Mouse (Mus musculus): ENCODE data around the gene Piwil4.

The Piwil4 gene

DNA sequence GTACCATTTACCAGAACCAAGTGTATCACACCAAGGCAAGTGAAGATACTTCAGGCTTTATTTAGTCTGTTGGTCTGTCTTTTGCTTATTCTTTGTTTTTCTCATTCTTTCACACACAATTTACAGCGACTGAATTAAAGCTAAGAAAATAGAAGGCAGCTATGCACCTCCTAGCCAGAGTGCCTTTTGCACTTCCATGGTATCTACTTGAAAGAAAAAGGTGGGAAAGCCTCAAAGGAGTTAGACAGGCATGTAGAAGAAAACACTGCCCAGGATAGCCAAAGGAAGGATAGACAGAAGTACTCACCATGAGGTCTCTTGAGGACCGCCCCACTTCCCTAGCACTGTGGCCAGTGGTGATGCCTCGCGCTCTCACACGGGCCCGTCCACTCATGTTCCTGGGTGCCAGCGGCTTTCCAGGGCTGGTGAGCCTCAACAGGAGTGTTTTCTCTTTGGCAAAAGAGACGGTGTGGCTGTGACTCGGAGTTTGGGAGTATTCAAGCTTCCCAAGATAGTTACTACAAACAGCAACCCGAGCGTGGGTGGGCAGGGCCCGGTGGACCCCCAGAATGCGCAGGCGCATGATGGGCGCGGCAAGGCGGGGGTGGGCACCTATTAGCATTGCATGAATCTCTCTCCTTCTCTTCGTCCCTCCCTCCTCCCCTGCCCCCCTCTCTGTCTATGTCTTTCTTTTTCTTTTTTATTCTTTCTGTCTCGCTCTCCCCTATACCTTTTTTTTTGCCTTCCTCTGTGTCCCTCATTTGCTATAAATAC, at the start of gene Piwil4:
Piwil4 (minus strand) TSS at position 583 of the 774 bp plus-strand sequence.
- DNase-seq (ENCODE audit: low read depth), result no peak

DNA sequence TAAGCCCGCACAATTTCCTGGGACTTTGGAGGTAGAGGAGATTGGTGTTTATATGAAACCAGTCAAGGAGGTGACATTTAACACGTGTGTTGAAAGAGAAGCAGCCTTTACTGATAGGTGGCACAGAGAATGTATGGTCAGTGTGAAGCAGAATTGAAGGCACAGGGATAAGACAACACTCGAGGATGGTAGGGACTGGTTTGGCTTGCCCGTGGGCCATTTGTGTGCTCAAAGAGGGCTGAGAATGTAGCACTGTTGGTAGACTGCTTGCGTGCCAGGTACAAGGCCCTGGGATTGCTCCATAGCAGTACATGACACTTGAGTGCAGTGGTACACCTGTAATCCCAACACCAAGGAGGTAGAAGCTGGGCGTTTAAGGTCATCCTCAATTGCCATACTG, 46.8 kb upstream of the Piwil4 start:
- DNase-seq (ENCODE audit: low read depth), result no peak

DNA sequence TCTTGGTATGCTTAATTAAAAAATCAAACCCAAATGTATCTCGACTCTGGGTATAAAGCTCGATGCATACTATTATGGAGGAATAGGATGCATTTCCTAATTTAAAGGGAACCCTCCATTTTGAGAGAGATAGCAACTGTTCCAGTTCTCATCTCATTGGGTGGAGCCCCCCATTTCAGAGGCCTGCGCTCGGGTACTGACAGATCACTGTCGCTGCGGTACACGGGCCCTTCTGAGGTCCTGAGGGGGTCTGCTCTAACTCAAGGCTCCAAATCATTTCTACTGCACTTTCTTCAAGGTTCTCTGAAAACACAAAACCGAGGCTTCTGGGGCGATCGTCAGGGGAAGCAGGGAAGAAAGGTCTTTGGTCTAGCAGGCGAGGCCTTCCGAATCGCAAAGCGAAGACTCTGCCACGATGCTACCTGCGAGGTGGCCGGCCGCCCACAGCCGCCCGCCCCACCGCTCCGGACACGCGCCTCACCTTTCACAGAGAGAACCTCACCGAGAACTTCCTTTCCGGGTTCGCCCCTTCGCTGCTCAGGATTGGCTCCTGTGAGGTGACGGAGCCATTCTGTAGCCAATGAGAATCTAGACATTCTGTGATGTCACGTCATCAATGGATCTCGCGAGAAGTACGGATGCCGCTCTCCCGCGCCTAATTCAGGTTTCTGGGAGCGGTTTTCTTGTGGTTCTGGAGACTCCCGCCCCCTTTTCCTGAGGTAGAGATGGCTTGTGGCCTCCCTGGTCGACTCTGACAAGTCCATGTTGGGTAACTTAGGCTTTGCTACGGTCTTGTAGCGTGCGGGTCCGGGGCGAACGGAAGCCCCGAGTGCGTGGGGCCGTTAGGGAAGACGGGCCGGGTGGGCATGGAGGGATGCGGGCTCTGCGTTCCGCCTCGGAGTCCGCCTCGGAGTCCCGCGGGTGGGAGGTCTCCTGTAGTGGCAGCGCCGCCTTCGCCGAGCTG, 43.8 kb upstream of the Piwil4 start, which contains the start of the genes Mre11a and Ankrd49:
Mre11a (plus strand) TSS at position 616 of the 964 bp plus-strand sequence.
Ankrd49 (minus strand) TSS at position 818 of the 964 bp plus-strand sequence.
- peak; percentile 99 for DNase-seq (ENCODE audit: low read depth)

DNA sequence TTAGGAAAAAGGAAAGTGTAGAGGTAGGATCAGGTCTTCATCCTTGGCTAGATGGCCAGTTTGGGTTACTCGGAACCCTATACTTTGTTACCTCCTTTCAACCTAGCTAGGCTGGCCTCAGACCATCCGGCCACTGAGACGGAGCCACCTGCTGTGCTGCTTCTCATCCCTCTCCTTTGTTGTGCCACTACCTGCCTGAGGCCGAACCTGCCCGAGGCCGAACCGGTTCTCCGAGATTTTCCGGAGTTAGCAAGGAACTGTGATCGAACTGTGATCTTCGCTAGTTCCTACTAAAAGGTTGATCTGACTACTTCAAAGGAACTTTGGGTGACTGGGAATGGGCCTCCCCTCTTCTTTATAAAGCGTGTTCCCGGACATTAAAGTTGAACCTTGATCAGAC, 37.8 kb upstream of the Piwil4 start:
- DNase-seq (ENCODE audit: low read depth), result no peak

DNA sequence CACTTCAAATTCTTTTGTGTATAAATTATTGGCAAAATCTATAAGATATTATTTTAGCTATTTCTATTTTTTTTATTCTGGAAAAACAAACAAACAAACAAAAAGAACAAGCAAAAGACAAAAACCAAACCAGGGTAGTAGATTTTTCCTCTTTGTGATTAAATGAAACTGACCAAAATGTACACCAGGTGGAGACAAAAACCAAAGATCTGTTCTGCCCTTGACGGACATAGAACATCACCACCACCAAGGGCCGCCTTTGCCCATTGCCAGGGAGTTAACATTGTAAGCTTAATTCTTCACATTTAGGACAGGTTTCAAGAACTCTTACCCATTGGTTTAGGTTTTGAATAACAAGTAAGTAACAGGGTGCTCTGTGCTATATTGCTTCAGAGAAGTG, 33.3 kb upstream of the Piwil4 start:
- DNase-seq (ENCODE audit: low read depth), result peak; percentile 64

DNA sequence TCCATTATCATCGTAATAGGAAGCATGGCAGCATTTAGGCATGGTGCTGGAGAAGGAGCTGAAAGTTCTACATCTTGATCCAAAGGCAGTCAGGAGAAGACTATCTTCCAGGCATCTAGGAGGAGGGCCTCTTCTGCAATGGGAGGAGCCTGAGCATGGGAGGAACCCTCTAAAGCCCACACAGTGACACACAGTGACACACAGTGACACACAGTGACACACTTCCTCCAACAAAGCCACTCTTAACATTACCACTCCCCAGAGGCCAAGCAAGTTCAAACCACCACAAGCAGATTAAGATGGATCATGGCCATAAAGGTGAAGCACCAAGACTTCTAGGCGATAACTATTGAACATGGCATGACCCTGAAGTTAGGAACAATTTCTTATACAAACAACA, 31.5 kb upstream of the Piwil4 start:
- no peak for DNase-seq (ENCODE audit: low read depth)

DNA sequence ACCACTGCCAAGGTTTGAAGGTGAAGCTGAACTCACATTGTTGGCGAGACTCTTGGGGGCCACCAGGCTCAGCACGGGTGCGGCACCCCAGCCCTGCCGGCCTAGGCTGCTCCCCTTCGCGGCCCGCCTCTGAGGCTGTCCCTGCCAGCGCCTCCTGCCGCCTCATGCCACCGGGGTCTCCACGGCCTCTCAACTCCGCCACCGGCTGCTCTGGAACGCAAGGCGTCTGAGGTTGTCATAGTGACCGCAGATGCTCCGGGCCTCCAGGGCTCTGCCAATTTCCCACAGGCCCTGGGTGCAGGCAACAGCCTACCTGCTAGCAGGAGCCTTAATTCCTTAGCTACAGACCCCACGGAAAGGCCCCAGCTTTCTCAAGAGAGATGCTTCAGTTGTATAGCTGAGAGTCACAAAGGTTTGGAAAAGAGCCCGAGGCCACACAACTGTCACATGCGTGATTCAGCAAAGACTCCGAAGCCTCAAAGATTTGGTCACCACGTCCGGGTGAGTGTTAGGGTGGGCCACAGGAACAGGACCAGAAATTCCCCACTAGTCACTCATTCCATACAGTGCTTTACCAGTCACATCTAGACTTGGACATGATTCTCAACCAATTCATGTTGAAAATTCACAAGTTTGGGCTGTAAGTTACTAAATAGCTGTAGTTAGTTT, 30.4 kb upstream of the Piwil4 start, which contains the start of gene 1700012B09Rik:
1700012B09Rik (minus strand) TSS at position 228 of the 669 bp plus-strand sequence.
- DNase-seq (ENCODE audit: low read depth), result no peak

DNA sequence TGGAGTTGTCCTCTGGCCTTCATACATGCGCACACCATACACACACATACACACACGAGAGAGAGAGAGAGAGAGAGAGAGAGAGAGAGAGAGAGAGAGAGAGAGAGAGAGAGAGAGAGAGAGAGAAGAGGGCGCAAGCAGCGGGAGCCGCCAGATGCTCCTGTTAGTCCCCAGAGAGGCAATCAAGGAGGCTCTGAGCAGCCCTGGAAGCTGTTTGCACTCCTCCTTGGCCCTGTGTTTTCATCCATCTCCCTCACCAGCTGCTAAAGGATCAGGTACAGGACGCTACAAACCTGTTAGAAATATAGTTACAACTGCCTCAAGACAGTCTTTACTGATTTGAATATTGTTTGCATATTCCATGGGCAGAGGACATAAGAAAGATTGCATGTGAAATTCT, 29.3 kb upstream of the Piwil4 start:
- no peak for DNase-seq (ENCODE audit: low read depth)

DNA sequence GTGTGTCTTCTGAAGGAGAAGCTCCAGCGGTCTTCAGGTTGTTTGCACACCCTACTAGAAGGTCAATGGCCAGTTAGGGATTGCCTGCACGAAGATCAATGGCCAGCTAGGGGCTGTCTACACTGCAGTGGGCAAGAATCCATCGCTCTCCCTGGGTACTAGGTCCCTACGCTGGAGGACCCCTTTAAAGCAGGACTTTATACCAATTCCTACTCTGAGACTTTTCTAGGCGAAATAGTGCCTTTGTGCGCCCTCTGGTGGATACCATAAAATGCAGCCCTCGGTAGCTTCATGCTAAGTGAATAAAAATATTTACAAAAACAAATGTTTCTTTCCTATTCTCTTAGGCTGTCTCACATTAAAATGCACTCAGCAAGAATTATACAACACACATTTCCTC, 24.2 kb upstream of the Piwil4 start:
- peak; percentile 67 for DNase-seq (ENCODE audit: low read depth)

DNA sequence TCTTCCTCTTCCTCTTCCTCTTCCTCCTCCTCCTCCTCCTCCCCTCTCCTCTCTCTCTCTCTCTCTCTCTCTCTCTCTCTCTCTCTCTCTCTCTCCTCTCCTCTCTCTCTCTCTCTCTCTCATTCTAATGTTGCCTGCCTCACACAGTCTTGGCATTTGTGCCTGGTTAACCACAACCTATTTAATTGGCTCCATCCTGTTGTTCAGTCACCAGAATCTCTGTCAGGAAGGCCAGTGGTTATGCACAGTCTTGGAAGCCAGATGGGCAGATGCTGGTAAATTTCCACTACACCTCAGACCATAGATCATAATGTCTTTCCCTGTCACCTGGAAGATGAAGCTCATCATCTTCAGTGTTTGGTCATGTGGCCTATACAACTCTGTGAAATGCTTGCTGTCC, 18.7 kb upstream of the Piwil4 start:
- DNase-seq (ENCODE audit: low read depth), result peak; percentile 20

DNA sequence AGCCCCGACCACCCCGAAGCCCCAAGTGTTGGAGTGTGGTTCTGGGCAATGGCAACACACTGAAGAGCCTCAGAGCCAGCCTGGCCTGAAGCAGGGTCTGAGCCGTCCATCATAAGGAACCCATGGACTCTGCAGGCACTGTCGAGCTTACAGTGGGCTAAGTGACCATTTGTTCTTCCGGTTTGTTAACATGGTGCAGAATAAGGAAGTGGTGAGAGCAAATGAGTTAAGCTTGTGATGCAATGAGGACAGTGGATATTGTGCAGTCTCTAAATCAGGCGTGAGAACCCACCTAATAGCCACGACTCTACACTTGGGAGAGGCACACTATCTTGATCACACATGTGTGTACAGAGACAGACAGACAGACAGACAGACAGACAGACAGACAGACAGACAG, 18.1 kb upstream of the Piwil4 start:
- DNase-seq (ENCODE audit: low read depth), result no peak

DNA sequence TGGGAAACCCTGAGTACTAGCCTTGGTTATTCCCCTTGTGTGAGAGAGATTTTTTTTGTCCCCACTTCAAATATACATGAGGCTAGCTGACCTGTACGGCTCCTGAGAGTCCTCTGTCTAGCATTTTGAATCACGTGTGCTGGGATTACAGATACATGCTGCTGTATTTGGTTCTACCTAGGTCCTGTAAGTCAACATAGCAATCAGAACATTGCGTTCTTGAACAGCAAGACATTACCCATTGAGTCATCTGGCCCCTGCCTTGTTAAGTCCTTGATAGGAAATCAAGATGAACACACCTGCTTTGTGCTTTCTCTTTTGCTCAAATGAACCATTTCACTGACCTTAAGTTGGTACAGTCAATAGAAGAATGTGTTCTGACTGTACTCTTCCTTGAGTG, 13.9 kb upstream of the Piwil4 start:
- DNase-seq (ENCODE audit: low read depth), result peak; percentile 27

DNA sequence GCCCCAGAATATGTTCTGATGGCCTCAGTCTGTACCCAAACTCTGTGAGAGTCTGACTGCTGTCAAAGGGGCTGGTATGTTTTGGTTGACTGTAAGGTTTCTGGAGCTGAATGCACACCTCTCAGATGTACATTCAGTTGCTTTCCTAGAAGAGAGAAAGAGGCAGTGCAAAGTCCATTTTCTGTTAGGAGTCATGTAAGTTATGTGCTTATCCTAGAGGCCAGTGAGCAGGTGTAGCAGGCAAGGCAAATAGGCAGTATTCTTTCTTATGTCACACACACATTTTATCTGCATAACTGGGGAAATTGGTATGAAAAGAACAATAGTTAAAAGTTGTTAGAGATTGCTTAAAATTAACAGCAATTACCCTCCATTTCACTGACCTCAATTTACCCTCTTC, 13.4 kb upstream of the Piwil4 start:
- DNase-seq (ENCODE audit: low read depth), result no peak

DNA sequence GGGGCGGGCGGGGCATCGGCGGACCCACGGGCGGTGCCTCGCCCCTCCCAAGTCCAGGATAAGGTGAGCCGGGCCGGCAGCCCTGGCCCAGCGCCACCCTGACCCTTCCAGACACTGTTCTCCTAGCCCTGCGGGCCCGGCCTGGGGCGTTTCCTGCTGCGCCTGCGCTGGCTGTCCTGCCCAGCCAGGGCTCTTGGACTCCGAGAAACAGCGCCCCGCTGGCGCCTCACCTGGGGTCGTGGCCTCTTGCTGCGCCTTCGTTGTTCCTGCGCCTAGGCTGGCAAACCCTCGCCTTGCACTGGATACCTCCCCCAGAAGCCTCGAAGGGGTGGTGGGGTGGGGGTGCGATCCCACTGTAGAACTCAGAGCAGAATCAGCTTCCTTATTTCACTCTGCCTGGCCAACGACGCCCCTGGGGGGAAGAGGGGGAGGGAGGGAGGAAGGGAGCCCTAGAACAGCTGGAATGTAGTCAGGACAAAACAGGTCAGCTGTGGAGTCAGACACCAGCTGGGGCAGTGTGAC, 11.5 kb upstream of the Piwil4 start, which contains the start of gene Fut4:
Fut4 (minus strand) TSS at position 393 of the 522 bp plus-strand sequence.
- DNase-seq (ENCODE audit: low read depth), result peak; percentile 46

DNA sequence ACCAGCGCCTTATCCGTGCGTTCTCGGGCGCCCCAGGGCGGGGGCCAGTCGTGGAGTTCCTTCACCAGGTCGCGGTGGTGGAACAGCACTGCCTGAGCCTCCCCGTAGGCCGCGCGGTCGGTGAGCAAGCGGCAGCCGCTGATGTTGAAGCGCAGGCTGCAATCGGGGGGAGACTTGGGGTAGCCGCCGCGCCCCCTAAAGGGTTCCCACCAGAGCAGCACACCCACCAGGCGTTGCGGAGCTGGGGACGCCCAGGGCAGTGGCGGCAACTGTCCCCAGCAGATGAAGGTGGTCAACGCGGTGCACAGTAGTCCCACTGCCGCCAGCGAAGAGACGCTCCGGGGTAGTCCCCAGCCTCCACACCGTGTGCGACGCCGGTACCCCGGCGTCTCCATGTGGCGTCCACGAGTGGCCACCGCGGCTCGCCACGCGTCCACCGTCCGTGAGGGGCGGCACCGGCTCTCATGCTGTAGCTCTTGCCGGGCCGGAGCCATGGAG, 11.0 kb upstream of the Piwil4 start:
- DNase-seq (ENCODE audit: low read depth), result peak; percentile 39

DNA sequence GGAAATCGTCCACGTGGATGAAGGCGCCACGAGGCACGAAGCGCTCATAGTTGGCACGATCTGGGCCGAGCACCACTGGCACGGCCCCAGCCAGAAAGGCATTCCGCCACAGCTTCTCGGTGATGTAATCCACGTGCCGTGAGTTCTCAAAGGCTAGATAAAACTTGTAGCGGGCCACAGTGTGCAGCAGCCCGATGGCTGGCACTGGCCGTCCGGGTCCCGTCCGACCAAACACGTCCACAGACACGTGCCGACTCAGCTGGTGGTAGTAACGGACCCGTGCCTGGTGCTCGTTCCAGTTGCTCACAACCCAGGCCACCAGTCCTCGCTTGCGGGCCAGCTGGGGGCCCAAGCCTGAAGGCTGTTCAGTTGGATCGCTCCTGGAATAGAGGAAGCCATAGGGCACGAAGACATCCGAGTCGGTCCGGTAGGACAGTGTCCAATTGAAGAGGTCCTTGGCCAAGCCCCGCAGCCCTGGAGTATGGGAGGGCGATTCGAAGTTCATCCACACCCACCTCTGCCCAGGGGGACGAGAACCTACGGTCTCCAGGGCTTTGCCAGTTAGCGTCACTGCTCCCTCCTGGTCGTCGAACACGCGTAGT, 10.5 kb upstream of the Piwil4 start:
- DNase-seq (ENCODE audit: low read depth), result no peak

DNA sequence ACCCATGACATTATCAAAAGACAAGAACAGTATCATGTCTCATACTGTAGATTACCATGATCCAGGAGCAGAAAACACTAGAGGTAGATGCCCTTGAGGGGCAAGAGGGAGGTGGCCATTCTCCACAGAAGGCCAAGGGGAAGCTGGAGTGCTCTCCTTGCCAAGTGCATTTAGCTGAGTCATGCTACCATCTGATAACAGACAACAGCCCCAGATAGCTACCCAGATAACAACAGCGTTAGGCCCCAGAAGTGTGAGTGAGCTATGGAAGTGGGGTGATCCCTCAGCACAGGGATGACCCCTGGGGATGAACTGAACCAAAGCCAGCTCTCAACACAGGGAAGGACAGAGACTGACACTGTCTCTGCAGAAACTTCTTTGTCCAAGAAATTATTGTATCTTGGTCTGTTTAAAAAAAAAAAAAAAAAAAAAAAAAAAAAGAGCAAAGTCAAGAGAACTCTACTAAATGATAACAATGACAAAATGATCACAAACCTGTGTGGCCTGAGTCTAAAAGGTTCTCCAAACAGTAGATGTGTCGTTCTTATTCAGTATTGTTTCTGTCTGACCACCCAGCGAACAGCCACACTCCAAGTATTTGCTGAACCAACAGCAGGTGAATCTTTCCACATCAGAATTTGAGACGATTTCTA, 909 bp downstream of the Piwil4 start:
- DNase-seq (ENCODE audit: low read depth), result no peak

DNA sequence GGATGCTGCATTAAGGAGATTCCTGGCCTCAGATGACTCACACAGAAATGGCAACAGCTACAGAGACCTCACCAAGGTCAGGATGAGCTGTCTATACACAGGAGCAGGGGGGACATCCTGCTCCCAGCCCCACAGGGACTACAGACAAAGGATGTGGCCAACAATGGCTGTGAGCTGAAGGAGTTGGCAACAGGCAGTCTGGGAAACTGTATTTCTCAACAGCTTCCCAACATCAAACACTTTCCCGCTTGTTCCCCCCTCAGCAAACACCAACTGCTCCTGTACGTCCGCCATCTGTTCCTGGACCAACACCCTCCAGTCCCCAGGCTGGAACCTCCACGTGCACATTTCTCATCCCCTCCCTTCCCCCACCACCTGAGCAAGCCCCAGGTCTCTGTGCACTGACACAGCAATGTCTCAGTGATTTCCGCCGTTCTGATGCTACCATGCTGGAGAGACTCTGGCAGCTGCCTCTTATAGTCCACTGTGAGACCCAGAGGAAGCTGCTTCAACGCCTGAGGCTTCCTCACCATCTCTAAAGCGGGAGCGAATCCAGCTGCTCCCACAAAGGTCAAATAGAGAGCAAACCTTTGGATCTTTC, 9.5 kb downstream of the Piwil4 start:
- no peak for DNase-seq (ENCODE audit: low read depth)

DNA sequence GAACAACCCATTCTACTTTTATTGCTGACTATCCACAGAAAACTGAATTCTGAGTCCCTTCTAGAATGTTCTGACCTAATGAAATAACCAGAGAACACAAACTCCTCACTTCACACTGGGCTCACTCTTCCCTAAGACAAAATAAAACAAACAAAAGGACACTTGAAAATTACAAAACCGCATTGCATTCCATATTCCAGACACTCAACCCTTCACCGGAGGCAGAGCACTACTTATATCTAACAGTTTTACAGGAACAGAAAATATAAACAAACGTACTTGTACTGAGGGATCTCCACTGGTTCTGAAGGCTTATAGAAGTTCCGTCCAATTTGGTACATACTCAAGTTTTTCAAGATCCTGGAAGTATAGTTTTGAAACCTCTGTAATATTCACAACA, 12.2 kb downstream of the Piwil4 start:
- DNase-seq (ENCODE audit: low read depth), result no peak

DNA sequence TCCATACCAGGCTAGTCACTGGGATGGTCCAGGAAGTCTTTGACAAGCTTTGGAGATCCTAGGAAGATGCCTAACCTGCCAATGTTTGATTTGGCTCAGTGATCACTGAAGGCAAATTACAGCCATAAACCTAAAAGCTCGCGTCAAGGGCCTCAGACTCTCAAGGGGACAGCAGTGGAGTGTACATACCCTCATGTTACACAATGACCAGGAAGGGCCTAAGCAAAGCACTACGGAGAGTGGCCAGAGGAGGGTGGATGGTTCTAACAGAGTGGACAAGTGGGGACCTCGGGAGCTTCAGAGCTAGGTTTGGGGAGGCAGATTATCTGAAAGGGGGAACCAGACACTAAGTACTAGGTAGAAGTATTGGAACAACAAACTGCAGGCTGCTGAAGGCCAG, 13.9 kb downstream of the Piwil4 start:
- no peak for DNase-seq (ENCODE audit: low read depth)
